Mouse (Mus musculus) T-helper 17 cell (primary cell): Measurements from ENCODE around the gene Lrrc8d.

Source experiments
- in situ Hi-C, 2 experiments: fragments of 300-600 bp; cut with MboI, MseI; formaldehyde crosslinking; loops; 1 replicate in 1 of 2; 2 replicates in 1 of 2; pipeline ENCODE4 v1.15.1; 2025; ENCODE audit warnings: high pct_unique_total_duplicates in 2 of 2

Lrrc8d gene

DNA sequence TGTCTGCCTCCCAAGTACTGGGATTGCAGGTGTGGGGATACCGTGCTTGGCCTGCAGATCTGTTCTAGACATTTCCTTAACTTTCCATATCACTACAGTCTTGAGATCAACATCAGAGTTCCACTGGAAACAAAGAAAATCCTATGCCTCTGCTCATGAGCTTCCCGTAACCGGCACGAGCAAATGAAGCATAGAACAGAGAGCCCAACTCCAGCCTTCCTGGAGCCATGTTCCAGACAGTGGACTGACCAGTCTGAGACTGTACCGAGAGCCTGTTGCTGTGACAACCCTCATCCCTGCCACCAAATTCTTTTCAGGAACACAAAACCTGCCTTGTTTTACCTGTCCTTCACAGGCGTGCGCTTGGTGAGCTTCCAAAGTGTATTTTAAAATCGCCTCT is 15.3 kb downstream of the Lrrc8d start:
- in situ Hi-C loops, result no loop called here

- in situ Hi-C loops, result no loop called here
Observed at GRCm38 (mm10) chr5:105715531-105716124, 15.9 kb downstream of the Lrrc8d start.

DNA sequence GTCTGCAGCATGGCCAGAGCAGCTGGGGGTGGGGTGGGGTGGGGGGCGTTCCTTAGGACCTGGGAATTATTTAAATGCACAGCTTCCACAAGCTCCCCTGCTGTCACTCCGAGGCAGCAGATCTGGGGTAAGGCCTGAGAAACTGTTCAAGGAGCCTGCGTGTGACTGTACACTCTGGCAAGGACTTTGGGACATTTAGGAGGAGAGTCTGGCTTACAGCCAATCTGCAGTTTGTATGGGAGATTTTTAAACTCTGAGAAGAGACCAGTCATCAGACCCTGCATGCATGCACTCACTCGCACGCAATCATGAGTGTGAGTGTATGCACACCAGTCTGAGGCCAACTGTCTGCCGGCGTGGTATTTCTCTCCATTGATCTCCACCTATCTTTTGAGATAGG is 17.5 kb downstream of the Lrrc8d start:
- in situ Hi-C loops, result no loop called here

DNA sequence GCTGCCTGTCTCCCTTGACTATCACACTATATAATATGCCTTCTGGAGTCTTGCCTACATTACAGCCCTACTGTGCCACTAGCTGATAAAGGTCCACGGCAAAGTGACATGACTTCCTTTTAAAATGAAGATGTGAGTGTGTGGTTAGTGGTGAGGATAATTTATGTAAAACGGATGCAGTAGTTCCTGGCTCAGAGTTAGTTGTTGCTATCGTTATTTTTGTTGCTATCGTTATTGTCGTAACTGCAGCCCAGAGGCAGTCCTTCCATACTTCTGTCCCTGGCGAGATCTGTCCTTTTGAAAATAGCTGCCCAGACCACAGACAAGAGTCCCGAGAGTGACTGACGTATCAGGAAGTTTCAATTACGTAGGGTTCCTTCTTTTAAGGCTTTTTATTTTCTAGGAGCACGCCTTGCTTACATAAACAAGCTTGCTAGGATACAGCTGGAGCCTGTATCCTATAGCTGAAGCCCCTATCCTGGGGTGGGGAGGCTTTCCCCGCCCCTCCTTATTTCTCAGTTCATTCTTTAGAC is 18.4 kb downstream of the Lrrc8d start:
- in situ Hi-C loops, result no loop called here

GRCm38 (mm10) chr5:105721267-105721666 is 21.5 kb downstream of the Lrrc8d start:
- in situ Hi-C loops, result no loop called here

- in situ Hi-C loops, result no loop called here
Observed at GRCm38 (mm10) chr5:105722807-105723206, 23.0 kb downstream of the Lrrc8d start.

GRCm38 (mm10) chr5:105730193-105730831 is 30.5 kb downstream of the Lrrc8d start:
- in situ Hi-C loops, result loop anchor here (5.0 to 10.0 kb wide), 2 partner anchors 33 to 1686 kb away; partner anchors contain the start of genes Lrrc8d (in 1 of the 2) and Nudt9 (in 1 of the 2)

DNA sequence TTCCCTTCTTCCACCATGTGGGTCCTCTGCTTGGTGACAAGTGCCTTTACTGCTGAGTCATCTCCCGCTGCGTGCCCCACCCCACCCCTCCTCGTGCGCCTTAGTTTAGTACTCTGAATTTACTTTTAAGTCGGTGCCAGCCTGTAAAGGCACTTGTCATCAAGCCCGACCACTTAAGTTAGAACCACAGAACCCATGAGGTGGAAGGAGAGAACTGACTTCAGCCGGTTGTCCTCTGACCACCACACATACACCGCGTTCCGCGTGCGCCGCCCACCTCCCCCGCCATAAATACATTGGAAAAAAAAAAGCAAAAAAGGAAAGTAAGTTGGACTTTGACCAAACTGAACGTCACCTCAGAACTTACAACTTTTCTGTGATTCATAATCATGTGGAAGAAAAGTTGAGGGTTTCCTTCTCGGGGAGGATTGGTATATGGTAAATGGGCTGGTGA is 31.4 kb downstream of the Lrrc8d start:
- in situ Hi-C loops, result loop anchor here (5.0 to 10.0 kb wide), 2 partner anchors 34 to 1686 kb away; partner anchors contain the start of genes Lrrc8d (in 1 of the 2) and Nudt9 (in 1 of the 2)

GRCm38 (mm10) chr5:105731627-105732432 is 32.1 kb downstream of the Lrrc8d start:
- in situ Hi-C loops, result loop anchor here (5.0 to 10.0 kb wide), 2 partner anchors 35 to 1687 kb away; partner anchors contain the start of genes Lrrc8d (in 1 of the 2) and Nudt9 (in 1 of the 2)

GRCm38 (mm10) chr5:105732433-105732891 is 32.7 kb downstream of the Lrrc8d start:
- in situ Hi-C loops, result loop anchor here (5.0 to 10.0 kb wide), 2 partner anchors 35 to 1688 kb away; partner anchors contain the start of genes Lrrc8d (in 1 of the 2) and Nudt9 (in 1 of the 2)

- in situ Hi-C loops, result loop anchor here (5.0 to 10.0 kb wide), 2 partner anchors 36 to 1688 kb away; partner anchors contain the start of genes Lrrc8d (in 1 of the 2) and Nudt9 (in 1 of the 2)
Observed at GRCm38 (mm10) chr5:105733226-105733625, 33.5 kb downstream of the Lrrc8d start.

GRCm38 (mm10) chr5:105736365-105736764 is 36.6 kb downstream of the Lrrc8d start:
- in situ Hi-C loops, result loop anchor here in 1 of 2 experiments (10.0 kb wide), 1 partner anchor 1692 kb away; the partner anchor contains the start of gene Nudt9

DNA sequence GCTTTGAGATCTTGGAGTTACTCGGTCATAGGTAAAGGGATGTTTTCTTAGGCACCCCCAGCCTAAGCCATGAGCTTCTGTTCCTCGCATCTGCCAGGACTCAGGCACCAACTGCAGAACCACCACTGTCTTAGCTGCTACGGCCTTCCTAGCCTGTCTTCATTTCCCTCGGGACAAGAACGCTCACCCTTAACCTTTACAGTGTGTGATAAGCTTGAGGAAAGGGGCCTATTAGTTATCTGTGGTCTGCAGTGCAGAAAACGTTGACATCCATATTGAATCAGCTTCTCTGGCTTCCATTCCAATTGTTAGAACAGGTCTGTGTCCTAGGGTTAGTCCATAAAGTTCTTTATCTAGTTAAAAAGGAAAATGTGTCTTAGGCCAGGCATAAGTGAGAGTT is 37.4 kb downstream of the Lrrc8d start:
- in situ Hi-C loops, result loop anchor here in 1 of 2 experiments (10.0 kb wide), 1 partner anchor 1692 kb away; the partner anchor contains the start of gene Nudt9

DNA sequence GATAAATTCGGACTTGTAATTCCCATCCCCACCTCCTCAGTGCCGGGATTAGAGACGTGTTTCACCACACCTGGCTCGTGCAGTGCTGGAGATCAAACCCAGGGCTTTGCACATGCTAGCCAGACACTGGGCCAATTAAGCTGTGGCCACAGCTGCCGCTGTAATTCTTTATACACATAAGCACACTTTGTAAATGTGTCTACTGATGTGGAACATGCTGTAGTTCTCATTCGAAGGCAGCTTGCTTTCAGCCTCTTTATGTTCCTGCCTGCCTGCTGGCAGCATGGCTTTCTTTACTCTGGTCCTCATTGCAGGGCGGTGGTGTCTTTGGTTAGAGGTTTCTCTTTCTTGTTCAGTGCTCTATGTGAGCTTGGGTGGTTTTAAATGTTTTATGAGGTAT is 40.7 kb downstream of the Lrrc8d start:
- in situ Hi-C loops, result no loop called here

DNA sequence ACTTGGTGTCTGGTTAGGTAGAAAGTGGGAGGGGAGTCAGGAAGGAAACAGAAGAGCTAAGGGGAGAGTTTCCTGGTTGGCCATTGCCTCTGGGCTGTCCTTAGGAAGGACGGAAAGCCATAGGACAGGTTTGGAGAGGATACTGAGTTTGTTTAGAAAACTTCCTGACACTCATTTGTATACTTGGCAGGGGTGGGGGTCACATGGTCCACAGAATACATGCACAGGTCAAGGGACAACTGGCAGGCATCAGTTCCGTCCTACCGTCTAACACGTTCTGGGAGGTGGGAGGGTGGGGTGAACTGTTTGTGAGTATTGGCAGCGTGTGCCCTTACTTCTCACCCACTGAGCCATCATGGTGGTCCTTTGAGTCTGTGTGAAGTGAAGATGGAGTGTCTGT is 42.9 kb downstream of the Lrrc8d start:
- in situ Hi-C loops, result no loop called here

DNA sequence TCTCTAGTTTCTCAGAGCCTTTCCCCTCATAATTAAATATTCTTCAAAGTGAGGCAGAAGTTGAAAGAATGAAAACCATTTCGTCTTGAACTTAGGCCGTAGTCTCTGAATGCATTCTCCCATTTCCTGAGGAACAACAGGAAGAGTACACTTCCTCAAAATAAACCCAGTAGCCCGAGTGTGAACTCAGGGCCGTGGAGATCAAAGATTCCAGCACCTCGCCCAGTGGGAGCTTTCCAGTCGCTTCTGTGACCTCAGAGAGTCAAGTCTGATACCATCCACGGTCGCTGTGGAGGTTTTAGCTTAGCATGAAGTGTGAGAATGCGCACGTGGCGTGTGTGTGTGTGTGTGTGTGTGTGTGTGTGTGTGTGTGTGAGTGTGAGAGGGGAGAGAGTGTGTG is 45.6 kb downstream of the Lrrc8d start:
- in situ Hi-C loops, result no loop called here

GRCm38 (mm10) chr5:105745927-105746454 is 46.2 kb downstream of the Lrrc8d start:
- in situ Hi-C loops, result no loop called here

DNA sequence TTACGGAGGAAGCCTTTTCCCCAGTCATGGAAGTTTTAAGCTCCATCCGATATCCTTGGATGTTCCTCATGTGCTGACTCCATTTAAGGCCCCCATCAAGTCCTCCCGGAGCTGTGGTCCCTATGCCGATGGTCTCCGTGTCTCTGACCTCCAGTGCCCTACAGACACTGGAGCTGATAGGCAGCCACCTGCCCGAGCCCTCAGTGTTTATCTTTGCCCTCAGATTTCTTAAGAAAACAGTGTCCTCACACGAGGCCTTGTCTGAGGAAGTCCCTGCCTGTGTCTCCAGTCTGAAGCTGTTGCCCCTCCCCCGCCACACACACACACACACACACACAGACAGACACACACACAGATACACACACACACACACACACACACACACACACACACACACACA is 55.0 kb downstream of the Lrrc8d start:
- in situ Hi-C loops, result loop anchor here in 1 of 2 experiments (10.0 kb wide), 1 partner anchor 1300 kb away; the partner anchor contains the start of gene Pkd2

- in situ Hi-C loops, result loop anchor here in 1 of 2 experiments (10.0 kb wide), 1 partner anchor 1301 kb away; the partner anchor contains the start of gene Pkd2
Observed at GRCm38 (mm10) chr5:105755491-105755890, 55.7 kb downstream of the Lrrc8d start.

DNA sequence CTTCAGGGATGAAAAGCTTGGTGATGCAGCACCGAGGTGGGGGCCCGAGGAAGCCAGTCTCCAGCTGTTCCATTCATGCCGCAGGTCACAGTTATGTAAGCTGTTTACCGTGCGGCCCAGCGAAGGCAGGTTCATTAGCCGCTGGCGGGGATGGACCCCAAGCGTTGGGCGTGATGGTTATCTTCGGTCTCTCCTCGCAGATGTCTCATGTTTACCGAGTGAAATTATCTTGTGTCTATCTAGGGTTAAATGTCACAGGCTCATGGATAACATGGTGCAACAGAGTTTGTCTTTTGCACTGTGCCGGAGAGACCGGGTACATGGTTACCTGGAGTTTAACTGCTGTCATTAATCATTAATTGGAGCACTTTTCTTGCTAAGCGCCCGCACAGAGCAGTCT is 58.2 kb downstream of the Lrrc8d start:
- in situ Hi-C loops, result loop anchor here in 1 of 2 experiments (10.0 kb wide), 1 partner anchor 1303 kb away; the partner anchor contains the start of gene Pkd2

GRCm38 (mm10) chr5:105758866-105759265 is 59.1 kb downstream of the Lrrc8d start:
- in situ Hi-C loops, result loop anchor here in 1 of 2 experiments (10.0 kb wide), 1 partner anchor 1304 kb away; the partner anchor contains the start of gene Pkd2
